Comparison of ENCODE assay signal across 8 mouse cellular contexts in genomic region chr8:83899363-83900252, GRCm38 (mm10). TPM values are rescaled to one million over a fixed set of nuclear protein-coding genes. Genes with fewer than 3 reads are reported as not detected.
DNase-seq lines count a peak whose midpoint lies in the region; TF ChIP-seq lines count a peak whose summit lies in the region.

Gene Adgrl1 (plus strand): TSS chr8:83900105.

- TF ChIP-seq RAD21 in MEL (IDR thresholded peaks at IDR 0.05; ENCODE audit: low read depth, low read length), result no peak

- TF ChIP-seq CTCF in MEL (IDR thresholded peaks at IDR 0.05 in 2 of 3, conservative IDR thresholded peaks at IDR 0.05 in 1 of 3; ENCODE audit: control insufficient read depth in 1 of 3, insufficient read depth in 1 of 3, low read depth in 2 of 3, low read length in 3 of 3, poor library complexity in 1 of 3, severe bottlenecking in 1 of 3), result no peak
- no peak for TF ChIP-seq CTCF in layer of hippocampus, adult 2 months (conservative IDR thresholded peaks at IDR 0.05)
- TF ChIP-seq CTCF in lung, adult 2 months (IDR thresholded peaks at IDR 0.05; ENCODE audit: insufficient read depth, low read length), result no peak
- TF ChIP-seq CTCF in olfactory bulb, adult 2 months (IDR thresholded peaks at IDR 0.05; ENCODE audit: insufficient read depth, low read depth, low read length), result no peak

- H3K36me3 ChIP-seq in MEL (ENCODE audit: control insufficient read depth in 1 of 2, insufficient read depth in 2 of 2, low read length in 2 of 2), result no peaks in the 10 kb centered on the region

- no peaks in the 10 kb centered on the region for H3K9me3 ChIP-seq in MEL (replicated peaks; ENCODE audit: insufficient read depth, low read length)

- DNase-seq in MEL (ENCODE audit: low read depth, low spot score), result peak; percentile 96
- peak; percentile 95 to 96 for DNase-seq in cerebellum, adult 18-20 months
- peak; percentile 95 for DNase-seq in forelimb bud, embryonic 11.5 days (ENCODE audit: low read depth, low spot score)
- DNase-seq in heart, postnatal 4 days, result peak; percentile 93
- peak; percentile 93 to 97 for DNase-seq in layer of hippocampus, adult 2 months (ENCODE audit: low spot score in 2 of 2)
- DNase-seq in lung, adult 2 months, result peak; percentile 86
- peak; percentile 71 to 73 for DNase-seq in thymus, adult 18-20 months

- H3K4me1 ChIP-seq in MEL (ENCODE audit: control insufficient read depth in 1 of 2, insufficient read depth in 2 of 2, low read length in 2 of 2), result 0 out of 4 replicates have a peak, but pooled peaks cover 0 to 7% of the 10 kb centered on the region in 2 experiments
- peaks cover 2% of the 10 kb centered on the region for H3K4me1 ChIP-seq in lung, adult 2 months (ENCODE audit: control insufficient read depth, insufficient read depth, low read length)
- peaks cover 31% of the 10 kb centered on the region for H3K4me1 ChIP-seq in olfactory bulb, adult 2 months (ENCODE audit: control insufficient read depth, insufficient read depth, low read length)

- no peak for TF ChIP-seq EP300 in MEL (IDR thresholded peaks at IDR 0.05; ENCODE audit: low read depth in 1 of 2, low read length in 2 of 2)

- WGBS in lung, adult 2 months, result under 1% methylated on average over 70 of the region's 70 CpGs
- under 1% methylated on average over 70 of the region's 70 CpGs for WGBS in olfactory bulb, adult 2 months

- H3K4me3 ChIP-seq in MEL (ENCODE audit: control insufficient read depth in 1 of 2, insufficient read depth in 1 of 2, low read depth in 2 of 2, low read length in 2 of 2), result peak within 1 kb of the TSS; percentile 60 to 84
- peak within 1 kb of the TSS; percentile 84 for H3K4me3 ChIP-seq in layer of hippocampus, adult 2 months
- peak within 1 kb of the TSS; percentile 74 for H3K4me3 ChIP-seq in lung, adult 2 months (replicated peaks; ENCODE audit: extremely low read depth, low read depth, low read length)
- H3K4me3 ChIP-seq in olfactory bulb, adult 2 months (ENCODE audit: insufficient read depth, low read depth, low read length), result peak within 1 kb of the TSS; percentile 80

- peak; percentile 58 to 75; a peak in 3 of 4 replicates for TF ChIP-seq POLR2A in MEL (IDR thresholded peaks at IDR 0.05; ENCODE audit: control insufficient read depth in 1 of 2, insufficient read depth in 1 of 2, low read depth in 1 of 2, low read length in 2 of 2, poor library complexity in 1 of 2)
- TF ChIP-seq POLR2A in lung, adult 2 months (IDR thresholded peaks at IDR 0.05; ENCODE audit: borderline replicate concordance, extremely low read depth, low read depth, low read length), result no peak
- peak; percentile 87 for TF ChIP-seq POLR2A in olfactory bulb, adult 2 months (IDR thresholded peaks at IDR 0.05; ENCODE audit: insufficient read depth, low read depth, low read length)

- H3K27ac ChIP-seq in MEL (ENCODE audit: control insufficient read depth, low read depth, low read length), result peak within 1 kb of the TSS; percentile 69
- peak within 1 kb of the TSS; percentile 98 for H3K27ac ChIP-seq in layer of hippocampus, adult 2 months
- peak within 1 kb of the TSS; percentile 99 for H3K27ac ChIP-seq in olfactory bulb, adult 2 months (ENCODE audit: insufficient read depth, low read depth, low read length)

- no peaks in the 10 kb centered on the region for H3K27me3 ChIP-seq in MEL (ENCODE audit: control insufficient read depth in 1 of 2, insufficient read depth in 2 of 2, low read length in 2 of 2)

- H3K9ac ChIP-seq in MEL (ENCODE audit: control insufficient read depth, low read depth, low read length, poor library complexity, severe bottlenecking), result peak within 1 kb of the TSS; percentile 89

- peaks cover 19% of the 10 kb centered on the region for H3K79me2 ChIP-seq in MEL (ENCODE audit: control insufficient read depth, insufficient read depth, low read length, poor library complexity)

TF ChIP-seq in MEL, 35 proteins besides CTCF, POLR2A, EP300 and RAD21:
- TF ChIP-seq E2F4 (IDR thresholded peaks at IDR 0.05; ENCODE audit: borderline replicate concordance, low read depth, low read length) (no peak), HCFC1 (IDR thresholded peaks at IDR 0.05; ENCODE audit: low read depth, low read length) (peak; percentile 68), RCOR1 (IDR thresholded peaks at IDR 0.05; ENCODE audit: low read depth, low read length) (no peak), MYB (IDR thresholded peaks at IDR 0.05; ENCODE audit: low read depth, low read length) (no peak), UBTF (IDR thresholded peaks at IDR 0.05; ENCODE audit: borderline replicate concordance, insufficient read depth, low read depth, low read length) (no peak), NELFE (IDR thresholded peaks at IDR 0.05; ENCODE audit: low read depth, low read length) (peak; percentile 54; the same call in 1 of the 2 replicates), KAT2A (conservative IDR thresholded peaks at IDR 0.05; ENCODE audit: low read depth, low read length) (no peak), SMC3 (IDR thresholded peaks at IDR 0.05; ENCODE audit: low read depth, low read length) (no peak), SIN3A (IDR thresholded peaks at IDR 0.05; ENCODE audit: low read length) (peak; percentile 84), MEF2A (IDR thresholded peaks at IDR 0.05; ENCODE audit: extremely low read depth, insufficient replicate concordance, low read depth, low read length, poor library complexity, severe bottlenecking) (no peak), CHD2 (IDR thresholded peaks at IDR 0.05; ENCODE audit: low read length) (no peak), TCF12 (IDR thresholded peaks at IDR 0.05; ENCODE audit: low read depth, low read length) (no peak), JUND (IDR thresholded peaks at IDR 0.05; ENCODE audit: low read depth, low read length) (no peak), MYC (IDR thresholded peaks at IDR 0.05; ENCODE audit: low read depth, low read length) (no peak), GABPA (IDR thresholded peaks at IDR 0.05; ENCODE audit: low read depth, low read length) (no peak), MAFK (IDR thresholded peaks at IDR 0.05; ENCODE audit: borderline replicate concordance, low read depth, low read length) (no peak), POLR2AphosphoS5 (IDR thresholded peaks at IDR 0.05; ENCODE audit: borderline replicate concordance, low read depth, low read length) (no peak), ETS1 (IDR thresholded peaks at IDR 0.05; ENCODE audit: low read depth, low read length) (no peak), ELF1 (IDR thresholded peaks at IDR 0.05; ENCODE audit: low read depth, low read length) (no peak), USF1 (IDR thresholded peaks at IDR 0.05; ENCODE audit: low read depth, low read length) (no peak), MAX (IDR thresholded peaks at IDR 0.05; ENCODE audit: low read length) (no peak), TAL1 (IDR thresholded peaks at IDR 0.05; ENCODE audit: low read length) (no peak), ZNF384 (IDR thresholded peaks at IDR 0.05; ENCODE audit: low read depth, low read length) (peak; percentile 53; the same call in 1 of the 2 replicates), ZMIZ1 (IDR thresholded peaks at IDR 0.05; ENCODE audit: low read depth, low read length) (no peak), MAZ (IDR thresholded peaks at IDR 0.05; ENCODE audit: low read depth, low read length) (peak; percentile 96), MXI1 (IDR thresholded peaks at IDR 0.05; ENCODE audit: low read depth, low read length) (peak; percentile 9; the same call in 1 of the 2 replicates), GATA1 (IDR thresholded peaks at IDR 0.05; ENCODE audit: low read depth, low read length) (no peak), CHD1 (IDR thresholded peaks at IDR 0.05; ENCODE audit: low read depth, low read length) (no peak), POLR2AphosphoS2 (IDR thresholded peaks at IDR 0.05; ENCODE audit: low read length) (no peak), TBP (IDR thresholded peaks at IDR 0.05; ENCODE audit: low read depth, low read length) (no peak), ZC3H11A (IDR thresholded peaks at IDR 0.05; ENCODE audit: low read depth, low read length) (no peak), BHLHE40 (IDR thresholded peaks at IDR 0.05; ENCODE audit: borderline replicate concordance, low read depth, low read length) (no peak), USF2 (IDR thresholded peaks at IDR 0.05; ENCODE audit: borderline replicate concordance in 1 of 2, insufficient read depth in 1 of 2, low read depth in 1 of 2, low read length in 2 of 2) (no peak), NRF1 (IDR thresholded peaks at IDR 0.05; ENCODE audit: insufficient read depth, low read depth, low read length, poor library complexity, severe bottlenecking) (no peak), ZKSCAN1 (IDR thresholded peaks at IDR 0.05; ENCODE audit: low read depth, low read length) (no peak)

RNA-seq across cellular contexts. Expression of gene Adgrl1, which starts in this region (rescaled TPM):
- 17.7 and 21.7 TPM in 2 replicates for total RNA-seq in MEL (2012; rRNA removed)
- polyA plus RNA-seq in MEL (2012; ENCODE audit: insufficient read depth in 1 of 2, insufficient read length in 2 of 2, low read depth in 1 of 2, low replicate concordance in 2 of 2, missing spikeins in 1 of 2), result 10 to 100 TPM in 1 of 2 experiments, not detected in 1; 35.3 TPM
- total RNA-seq in heart, postnatal 4 days (2021), result 10 to 100 TPM; 37.5 to 39.8 TPM
- total RNA-seq in layer of hippocampus, adult 2 months (2021), result 100 to 1,000 TPM; 328 to 329 TPM
- 81.1 and 86.4 TPM in 2 replicates for polyA plus RNA-seq in lung, adult 2 months (2012; rRNA removed)
- 113 TPM in 1 of 2 replicates, not detected in the other for polyA plus RNA-seq in olfactory bulb, adult 2 months (2012; ENCODE audit: insufficient read depth, insufficient read length, low replicate concordance, missing spikeins)

Comparison
In these comparisons a context has a peak if more than half of its experiments do, and no peak if none do; other contexts are left out.
1. Peak in every context shown above with its lines: DNase-seq, H3K4me3 ChIP-seq and H3K27ac ChIP-seq.
2. RNA of gene Adgrl1 (total RNA-seq): 328 to 329 TPM in layer of hippocampus, adult 2 months; 37.5 to 39.8 TPM in heart, postnatal 4 days and 17.7 to 21.7 TPM in MEL; every median in the first group is over 4 times any median in the second.